Mouse (Mus musculus): Measurements from ENCODE around the gene Cfd. TPM values are rescaled to one million over a fixed set of nuclear protein-coding genes. Genes with fewer than 3 reads are reported as not detected.

Cfd gene
- 0.88 TPM for polyA plus RNA-seq (2014; fragmentation: Illumina TruSeq; extraction: RNeasy Lipid Tissue Mini Kit (QIAGEN cat#74804); ENCODE audit: low read depth, low replicate concordance)

GRCm38 (mm10) chr10:79890670-79891069 lies at the start of gene Cfd:
Cfd (plus strand) TSS chr10:79890853.

GRCm38 (mm10) chr10:79853860-79854795 lies 36.5 kb upstream of the Cfd start, which contains the start of gene Ptbp1:
Ptbp1 (plus strand) TSS chr10:79854427.

GRCm38 (mm10) chr10:79874290-79874862 lies 16.3 kb upstream of the Cfd start, which contains the start of the genes Prtn3 and Plppr3:
Prtn3 (plus strand) TSS chr10:79874476.
Plppr3 (minus strand) TSS chr10:79874634.

GRCm38 (mm10) chr10:79886054-79886453 lies 4.6 kb upstream of the Cfd start, which contains the start of gene Elane:
Elane (plus strand) TSS chr10:79886247.

GRCm38 (mm10) chr10:79908167-79909091 lies 17.8 kb downstream of the Cfd start, which contains the start of gene Med16:
Med16 (minus strand) TSS chr10:79908923.

GRCm38 (mm10) chr10:79910556-79910955 lies 19.9 kb downstream of the Cfd start, which contains the start of gene Gm26602:
Gm26602 (plus strand) TSS chr10:79910856.

GRCm38 (mm10) chr10:79916808-79917531 lies 26.3 kb downstream of the Cfd start, which contains the start of gene Kiss1r:
Kiss1r (plus strand) TSS chr10:79916971.

GRCm38 (mm10) chr10:79920958-79921535 lies 30.4 kb downstream of the Cfd start, which contains the start of gene R3hdm4:
R3hdm4 (minus strand) TSS chr10:79921208.

GRCm38 (mm10) chr10:79926491-79927323 lies 36.1 kb downstream of the Cfd start, which contains the start of gene Arid3a:
Arid3a (plus strand) TSS chr10:79927043.

Other genes with a start within 250 kb of the Cfd start
- gene Odf3l2, start 245.1 kb upstream of the Cfd start, polyA plus RNA-seq (2014; fragmentation: Illumina TruSeq; extraction: RNeasy Lipid Tissue Mini Kit (QIAGEN cat#74804); ENCODE audit: low read depth, low replicate concordance), result not detected
- gene Madcam1, start 226.3 kb upstream of the Cfd start, polyA plus RNA-seq (2014; fragmentation: Illumina TruSeq; extraction: RNeasy Lipid Tissue Mini Kit (QIAGEN cat#74804); ENCODE audit: low read depth, low replicate concordance), result not detected
- not detected for gene Tpgs1, start 221.5 kb upstream of the Cfd start, polyA plus RNA-seq (2014; fragmentation: Illumina TruSeq; extraction: RNeasy Lipid Tissue Mini Kit (QIAGEN cat#74804); ENCODE audit: low read depth, low replicate concordance)
- not detected for gene Cdc34, start 208.7 kb upstream of the Cfd start, polyA plus RNA-seq (2014; fragmentation: Illumina TruSeq; extraction: RNeasy Lipid Tissue Mini Kit (QIAGEN cat#74804); ENCODE audit: low read depth, low replicate concordance)
- gene Gzmm, start 201.8 kb upstream of the Cfd start, polyA plus RNA-seq (2014; fragmentation: Illumina TruSeq; extraction: RNeasy Lipid Tissue Mini Kit (QIAGEN cat#74804); ENCODE audit: low read depth, low replicate concordance), result not detected
- 376 TPM for gene Bsg, start 186.4 kb upstream of the Cfd start, polyA plus RNA-seq (2014; fragmentation: Illumina TruSeq; extraction: RNeasy Lipid Tissue Mini Kit (QIAGEN cat#74804); ENCODE audit: low read depth, low replicate concordance)
- 0.22 TPM for gene Hcn2, start 174.2 kb upstream of the Cfd start, polyA plus RNA-seq (2014; fragmentation: Illumina TruSeq; extraction: RNeasy Lipid Tissue Mini Kit (QIAGEN cat#74804); ENCODE audit: low read depth, low replicate concordance)
- 0.82 TPM for gene Polrmt, start 144.3 kb upstream of the Cfd start, polyA plus RNA-seq (2014; fragmentation: Illumina TruSeq; extraction: RNeasy Lipid Tissue Mini Kit (QIAGEN cat#74804); ENCODE audit: low read depth, low replicate concordance)
- not detected for gene Fgf22, start 135.8 kb upstream of the Cfd start, polyA plus RNA-seq (2014; fragmentation: Illumina TruSeq; extraction: RNeasy Lipid Tissue Mini Kit (QIAGEN cat#74804); ENCODE audit: low read depth, low replicate concordance)
- gene Rnf126, start 123.9 kb upstream of the Cfd start, polyA plus RNA-seq (2014; fragmentation: Illumina TruSeq; extraction: RNeasy Lipid Tissue Mini Kit (QIAGEN cat#74804); ENCODE audit: low read depth, low replicate concordance), result 0.73 TPM
- gene Fstl3, start 113.6 kb upstream of the Cfd start, polyA plus RNA-seq (2014; fragmentation: Illumina TruSeq; extraction: RNeasy Lipid Tissue Mini Kit (QIAGEN cat#74804); ENCODE audit: low read depth, low replicate concordance), result 2.5 TPM
- gene Prss57, start 99.9 kb upstream of the Cfd start, polyA plus RNA-seq (2014; fragmentation: Illumina TruSeq; extraction: RNeasy Lipid Tissue Mini Kit (QIAGEN cat#74804); ENCODE audit: low read depth, low replicate concordance), result not detected
- gene Palm, start 97.3 kb upstream of the Cfd start, polyA plus RNA-seq (2014; fragmentation: Illumina TruSeq; extraction: RNeasy Lipid Tissue Mini Kit (QIAGEN cat#74804); ENCODE audit: low read depth, low replicate concordance), result 0.69 TPM
- gene Misp, start 69.9 kb upstream of the Cfd start, polyA plus RNA-seq (2014; fragmentation: Illumina TruSeq; extraction: RNeasy Lipid Tissue Mini Kit (QIAGEN cat#74804); ENCODE audit: low read depth, low replicate concordance), result 12.8 TPM
- gene Ptbp1, start 36.4 kb upstream of the Cfd start, polyA plus RNA-seq (2014; fragmentation: Illumina TruSeq; extraction: RNeasy Lipid Tissue Mini Kit (QIAGEN cat#74804); ENCODE audit: low read depth, low replicate concordance), result 91.3 TPM
- not detected for gene Prtn3, start 16.4 kb upstream of the Cfd start, polyA plus RNA-seq (2014; fragmentation: Illumina TruSeq; extraction: RNeasy Lipid Tissue Mini Kit (QIAGEN cat#74804); ENCODE audit: low read depth, low replicate concordance)
- not detected for gene Plppr3, start 16.2 kb upstream of the Cfd start, polyA plus RNA-seq (2014; fragmentation: Illumina TruSeq; extraction: RNeasy Lipid Tissue Mini Kit (QIAGEN cat#74804); ENCODE audit: low read depth, low replicate concordance)
- not detected for gene Elane, start 4.6 kb upstream of the Cfd start, polyA plus RNA-seq (2014; fragmentation: Illumina TruSeq; extraction: RNeasy Lipid Tissue Mini Kit (QIAGEN cat#74804); ENCODE audit: low read depth, low replicate concordance)
- gene Med16, start 18.1 kb downstream of the Cfd start, polyA plus RNA-seq (2014; fragmentation: Illumina TruSeq; extraction: RNeasy Lipid Tissue Mini Kit (QIAGEN cat#74804); ENCODE audit: low read depth, low replicate concordance), result 0.19 TPM
- gene Gm26602, start 20.0 kb downstream of the Cfd start, polyA plus RNA-seq (2014; fragmentation: Illumina TruSeq; extraction: RNeasy Lipid Tissue Mini Kit (QIAGEN cat#74804); ENCODE audit: low read depth, low replicate concordance), result not detected
- gene Kiss1r, start 26.1 kb downstream of the Cfd start, polyA plus RNA-seq (2014; fragmentation: Illumina TruSeq; extraction: RNeasy Lipid Tissue Mini Kit (QIAGEN cat#74804); ENCODE audit: low read depth, low replicate concordance), result 0.35 TPM
- 21.3 TPM for gene R3hdm4, start 30.4 kb downstream of the Cfd start, polyA plus RNA-seq (2014; fragmentation: Illumina TruSeq; extraction: RNeasy Lipid Tissue Mini Kit (QIAGEN cat#74804); ENCODE audit: low read depth, low replicate concordance)
- 2.5 TPM for gene Arid3a, start 36.2 kb downstream of the Cfd start, polyA plus RNA-seq (2014; fragmentation: Illumina TruSeq; extraction: RNeasy Lipid Tissue Mini Kit (QIAGEN cat#74804); ENCODE audit: low read depth, low replicate concordance)
- 0.79 TPM for gene Wdr18, start 69.3 kb downstream of the Cfd start, polyA plus RNA-seq (2014; fragmentation: Illumina TruSeq; extraction: RNeasy Lipid Tissue Mini Kit (QIAGEN cat#74804); ENCODE audit: low read depth, low replicate concordance)
- not detected for gene Grin3b, start 79.9 kb downstream of the Cfd start, polyA plus RNA-seq (2014; fragmentation: Illumina TruSeq; extraction: RNeasy Lipid Tissue Mini Kit (QIAGEN cat#74804); ENCODE audit: low read depth, low replicate concordance)
- 0.22 TPM for gene Tmem259, start 93.5 kb downstream of the Cfd start, polyA plus RNA-seq (2014; fragmentation: Illumina TruSeq; extraction: RNeasy Lipid Tissue Mini Kit (QIAGEN cat#74804); ENCODE audit: low read depth, low replicate concordance)
- 4.2 TPM for gene Cnn2, start 97.7 kb downstream of the Cfd start, polyA plus RNA-seq (2014; fragmentation: Illumina TruSeq; extraction: RNeasy Lipid Tissue Mini Kit (QIAGEN cat#74804); ENCODE audit: low read depth, low replicate concordance)
- 0.41 TPM for gene Abca7, start 105.6 kb downstream of the Cfd start, polyA plus RNA-seq (2014; fragmentation: Illumina TruSeq; extraction: RNeasy Lipid Tissue Mini Kit (QIAGEN cat#74804); ENCODE audit: low read depth, low replicate concordance)
- not detected for gene Arhgap45, start 125.8 kb downstream of the Cfd start, polyA plus RNA-seq (2014; fragmentation: Illumina TruSeq; extraction: RNeasy Lipid Tissue Mini Kit (QIAGEN cat#74804); ENCODE audit: low read depth, low replicate concordance)
- 0.63 TPM for gene Polr2e, start 148.9 kb downstream of the Cfd start, polyA plus RNA-seq (2014; fragmentation: Illumina TruSeq; extraction: RNeasy Lipid Tissue Mini Kit (QIAGEN cat#74804); ENCODE audit: low read depth, low replicate concordance)
- 21.4 TPM for gene Gpx4, start 156.3 kb downstream of the Cfd start, polyA plus RNA-seq (2014; fragmentation: Illumina TruSeq; extraction: RNeasy Lipid Tissue Mini Kit (QIAGEN cat#74804); ENCODE audit: low read depth, low replicate concordance)
- gene Sbno2, start 214.7 kb downstream of the Cfd start, polyA plus RNA-seq (2014; fragmentation: Illumina TruSeq; extraction: RNeasy Lipid Tissue Mini Kit (QIAGEN cat#74804); ENCODE audit: low read depth, low replicate concordance), result 1.6 TPM
- 6.7 TPM for gene Stk11, start 224.9 kb downstream of the Cfd start, polyA plus RNA-seq (2014; fragmentation: Illumina TruSeq; extraction: RNeasy Lipid Tissue Mini Kit (QIAGEN cat#74804); ENCODE audit: low read depth, low replicate concordance)
- gene Atp5d, start 247.8 kb downstream of the Cfd start, polyA plus RNA-seq (2014; fragmentation: Illumina TruSeq; extraction: RNeasy Lipid Tissue Mini Kit (QIAGEN cat#74804); ENCODE audit: low read depth, low replicate concordance), result 0.50 TPM
- gene Cbarp, start 250.0 kb downstream of the Cfd start, polyA plus RNA-seq (2014; fragmentation: Illumina TruSeq; extraction: RNeasy Lipid Tissue Mini Kit (QIAGEN cat#74804); ENCODE audit: low read depth, low replicate concordance), result not detected

Data from sigmoid colon, adult 10 weeks (tissue).